Mouse (Mus musculus) liver, adult 2 months (tissue): ENCODE data around the gene Nme4.

Experiments used
- CTCF ChIP-seq: fragments of 200-500 bp; IDR thresholded peaks from 2 replicates; pipeline ENCODE4 v1.5.1; 2011; ENCODE audit warnings: low read depth, low read length, control low read depth
- POLR2A ChIP-seq: fragments of 200-500 bp; IDR thresholded peaks from 2 replicates; pipeline ENCODE4 v1.6.1; 2011; ENCODE audit warnings: low read length, control low read depth; ENCODE audit not compliant: insufficient read depth; ENCODE audit errors: extremely low read depth

- TF ChIP-seq POLR2A = peak; percentile 62; the same call in 1 of the 2 replicates
- peak; percentile 50 for TF ChIP-seq CTCF
Measured at GRCm38 (mm10) chr17:26138239-26138836, 42.9 kb upstream of the Nme4 start, which contains the start of gene Axin1.
